Mouse (Mus musculus) ES-E14 (cell line): ENCODE measurements at regions not wholly inside any gene's neighbourhood (a gene's known extent, or its start where the extent isn't known, plus 50 kb on each side); places are given as distances from the start of the nearest gene placed in this dataset.

Experiments
- HCFC1 ChIP-seq: IDR thresholded peaks from 2 replicates; pipeline ENCODE4 v1.6.1; 2012; ENCODE audit warnings: low read length, inconsistent platforms, borderline replicate concordance; ENCODE audit not compliant: insufficient read depth
- ZC3H11A ChIP-seq: IDR thresholded peaks from 2 replicates; pipeline ENCODE4 v1.6.1; 2012; ENCODE audit warnings: low read depth, mild to moderate bottlenecking, inconsistent platforms, low read length, borderline replicate concordance

DNA sequence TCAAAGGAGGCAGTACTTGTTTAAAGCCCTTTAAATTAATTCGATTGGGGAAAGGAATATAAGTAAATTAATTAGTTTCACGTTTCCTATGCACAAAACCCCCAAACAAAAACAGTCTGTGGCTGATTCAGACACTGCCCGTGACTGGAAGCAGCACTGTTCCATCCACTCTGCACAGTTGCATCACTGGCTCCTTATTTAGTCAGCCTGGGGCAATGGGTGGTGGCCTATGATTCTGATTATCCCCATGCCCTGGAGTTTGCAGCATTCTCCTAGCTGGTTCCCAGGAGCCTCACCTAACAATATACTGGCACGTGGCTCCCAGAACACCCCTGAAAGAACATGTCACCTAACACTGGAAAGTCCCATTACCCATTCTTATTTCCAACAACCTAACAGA, 99.6 kb upstream of the Fam78b start:
- TF ChIP-seq ZC3H11A (no peak), HCFC1 (no peak)
